In the genomic region with DNA sequence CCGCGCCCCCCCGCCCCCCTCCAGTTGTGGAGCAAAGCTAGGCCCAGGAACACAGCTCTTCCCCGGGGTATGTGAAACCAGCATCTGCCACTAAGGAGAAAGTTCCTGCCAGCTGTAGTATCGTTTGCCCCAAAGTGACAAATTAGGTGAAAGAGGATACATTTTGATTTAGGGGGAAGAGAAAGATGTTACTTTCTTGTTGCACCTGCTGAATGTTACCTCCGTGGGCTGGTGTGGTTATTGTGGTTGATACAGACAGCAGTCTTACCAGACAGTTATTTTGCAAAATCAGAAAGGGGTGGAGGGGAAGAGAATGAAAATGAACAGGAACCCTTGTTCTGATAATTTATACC, we compare ENCODE assay signal across 8 mouse cellular contexts. TPM values are rescaled to one million over a fixed set of nuclear protein-coding genes. Genes with fewer than 3 reads are reported as not detected.
A peak's percentile ranks its signal among the peaks of the same experiment; 100 is the strongest.
DNase-seq lines count a peak whose midpoint lies in the region; ATAC-seq and TF ChIP-seq lines count a peak whose summit lies in the region.

No protein-coding gene starts in this region.

- H3K79me2 ChIP-seq in C2C12 (ENCODE audit: control insufficient read depth, insufficient read depth), result no peaks in the 10 kb centered on the region
- H3K79me2 ChIP-seq in macrophage (ENCODE audit: inconsistent target), result peaks cover 16% of the 10 kb centered on the region; the same call in 1 of the 2 replicates

- H3K4me2 ChIP-seq in forebrain, embryonic 16.5 days (ENCODE audit: low read length), result peak overlapping the region; percentile 60

- no peaks in the 10 kb centered on the region for H3K79me3 ChIP-seq in C2C12 (ENCODE audit: low read depth)

- H3K36me3 ChIP-seq in C2C12 (ENCODE audit: control insufficient read depth, insufficient read depth) (no peaks in the 10 kb centered on the region), macrophage (ENCODE audit: inconsistent target) (peaks cover 1% of the 10 kb centered on the region; the same call in 1 of the 2 replicates)
- H3K36me3 ChIP-seq in forebrain, embryonic 16.5 days (ENCODE audit: control insufficient read depth, insufficient read depth), result no peaks in the 10 kb centered on the region

- WGBS in forebrain, embryonic 16.5 days, result 5% methylated on average over 6 of the region's 6 CpGs
- 0% methylated on average over 5 of the region's 6 CpGs for WGBS in macrophage (ENCODE audit: missing documents)

- no peak for TF ChIP-seq CTCF in gastrocnemius, adult 2 months (IDR thresholded peaks at IDR 0.05)
- no peak for TF ChIP-seq CTCF in C2C12 (IDR thresholded peaks at IDR 0.05; ENCODE audit: control insufficient read depth, insufficient read depth, insufficient read length)

- no peaks in the 10 kb centered on the region for H3K9me3 ChIP-seq in forebrain, embryonic 16.5 days (ENCODE audit: control insufficient read depth, low read length)

- peaks cover 5% of the 10 kb centered on the region; the same call in 1 of the 2 replicates for H3K4me1 ChIP-seq in forebrain, embryonic 16.5 days (replicated peaks; ENCODE audit: control insufficient read depth, insufficient read depth, low read length)

- peak overlapping the region; percentile 75 for H3ac ChIP-seq in C2C12 (ENCODE audit: control insufficient read depth, insufficient read length, low read depth)

- peak overlapping the region; percentile 85 for H3K27ac ChIP-seq in gastrocnemius, adult 2 months
- H3K27ac ChIP-seq in forebrain, embryonic 16.5 days (ENCODE audit: low read length), result no peak overlapping the region
- H3K27ac ChIP-seq in macrophage, result peak overlapping the region; percentile 39

- intact Hi-C loops in gastrocnemius, adult 2 months (cut with DNase I), result loop anchor here (10.0 kb wide), 1 partner anchor 170 kb away; the partner anchor contains the start of gene Rps13

- DNase-seq in gastrocnemius, adult 2 months, result no peak
- DNase-seq in gastrocnemius, adult 8-10 months (ENCODE audit: low spot score in 2 of 2), result no peak
- peak; percentile 2 to 13 for DNase-seq in thymus, postnatal 36 days
- DNase-seq in yolk sac, embryonic 10.5 days (ENCODE audit: low spot score), result no peak
- DNase-seq in adrenal gland, adult 2 months, result no peak

- H3K9ac ChIP-seq in forebrain, embryonic 16.5 days (replicated peaks; ENCODE audit: low read depth, low read length), result peak overlapping the region; percentile 80

- no peaks in the 10 kb centered on the region for H3K27me3 ChIP-seq in C2C12 (ENCODE audit: control insufficient read depth, insufficient read depth, insufficient read length)
- H3K27me3 ChIP-seq in forebrain, embryonic 16.5 days (replicated peaks; ENCODE audit: control insufficient read depth, insufficient read depth, low read length), result no peaks in the 10 kb centered on the region

- H3K4me3 ChIP-seq in gastrocnemius, adult 2 months, result peak overlapping the region; percentile 78
- H3K4me3 ChIP-seq in C2C12 (ENCODE audit: insufficient read depth, poor library complexity, severe bottlenecking) (peak overlapping the region; percentile 61), macrophage (ENCODE audit: inconsistent target) (peak overlapping the region; percentile 76)
- peak overlapping the region; percentile 68 for H3K4me3 ChIP-seq in forebrain, embryonic 16.5 days (replicated peaks; ENCODE audit: low read length)

- no peak for ATAC-seq in forebrain, embryonic 16.5 days

TF ChIP-seq in C2C12, 6 proteins besides CTCF, POLR2A, EP300 and RAD21:
- TF ChIP-seq MYOG (IDR thresholded peaks at IDR 0.05; ENCODE audit: control insufficient read depth, extremely low read depth, insufficient read length) (no peak), MAX (IDR thresholded peaks at IDR 0.05) (no peak), FOSL1 (IDR thresholded peaks at IDR 0.05; ENCODE audit: insufficient read depth, low read length, poor library complexity, severe bottlenecking) (no peak), CEBPB (IDR thresholded peaks at IDR 0.05; ENCODE audit: low read depth) (no peak), MYOD1 (IDR thresholded peaks at IDR 0.05; ENCODE audit: control insufficient read depth, insufficient read length, low read depth) (no peak), USF1 (IDR thresholded peaks at IDR 0.05; ENCODE audit: low read depth) (no peak)

RNA-seq across cellular contexts. Expression of gene Nucb2, which starts 0.6 kb away (rescaled TPM):
- 1 to 10 TPM; 3.9 to 7.7 TPM for total RNA-seq in gastrocnemius, adult 2 months (2021)
- 1 to 10 TPM; 1.3 to 5.3 (median 2.6) TPM for total RNA-seq in gastrocnemius, adult 8-10 months (2022)
- 5.0 TPM for polyA plus RNA-seq in C2C12 (2012; fragmentation: generic; extraction: Trizol)
- polyA plus RNA-seq in forebrain, embryonic 16.5 days (2015; fragmentation: Nextera tagmentation; extraction: Ambion mirVana), result 18.9 and 19.1 TPM in 2 replicates
- 10 to 100 TPM in 18 of 26 experiments, 1 to 10 TPM in 8; 1.5 to 29.3 (median 14.1) TPM for total RNA-seq in macrophage (2018; cell fraction: chromatin; rRNA removed)
- total RNA-seq in macrophage (2018; cell fraction: cytosol; rRNA removed), result 10 to 100 TPM; 23.6 to 41.0 (median 33.7) TPM
- total RNA-seq in macrophage (2018; cell fraction: nucleus; rRNA removed), result 10 to 100 TPM in 25 of 26 experiments, 1 to 10 TPM in 1; 9.0 to 48.3 (median 27.3) TPM
- 42.3 to 121 TPM (median 46.5 TPM) in 3 replicates for polyA plus RNA-seq in macrophage (2018)
- 10 to 100 TPM; 19.3 to 32.9 TPM for total RNA-seq in adrenal gland, adult 2 months (2021)
- 0.32 and 0.45 TPM in 2 replicates for polyA plus RNA-seq in adrenal gland, adult 2 months (2012; rRNA removed)

Comparison
In these comparisons a context has a peak if more than half of its experiments do, and no peak if none do; other contexts are left out.
1. DNase-seq: peak in thymus, postnatal 36 days (2 of 2); none in gastrocnemius, adult 2 months (single experiment), gastrocnemius, adult 8-10 months (0 of 2), yolk sac, embryonic 10.5 days (single experiment) and adrenal gland, adult 2 months (single experiment).
2. Peak in every context shown above with its lines, with median percentiles within 50 percentile points of each other: H3K4me3 ChIP-seq.